Mouse (Mus musculus): ENCODE data around the gene Taf9. TPM values are rescaled to one million over a fixed set of nuclear protein-coding genes. Genes with fewer than 3 reads are reported as not detected.

The Taf9 gene
- polyA plus RNA-seq, 1 experiment from 2014 or later, result 30.6 TPM

DNA sequence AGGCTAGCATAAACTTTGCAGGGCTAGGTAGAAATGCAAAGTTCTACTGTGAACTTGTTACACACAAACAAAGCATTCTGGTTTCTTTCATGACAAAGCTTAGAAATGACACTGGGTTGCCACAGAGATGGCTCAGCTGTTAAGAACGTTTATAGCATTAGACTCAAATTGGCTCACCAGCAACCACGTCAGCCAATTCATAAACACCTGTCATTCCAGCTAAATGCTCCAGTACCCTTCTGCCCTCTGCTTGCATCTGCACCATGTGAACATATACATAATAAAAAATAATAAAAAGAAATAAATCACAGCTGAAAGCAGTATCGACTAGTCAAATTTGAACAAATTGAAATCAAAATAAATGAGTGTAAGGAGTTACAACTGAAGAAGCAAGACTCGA is 29.1 kb upstream of the Taf9 start:
- H3K4me1 ChIP-seq, result no peaks in the 10 kb centered on the region
- no peaks in the 10 kb centered on the region for H3K9me3 ChIP-seq
- no peak overlapping the region for H3K27ac ChIP-seq
- no peak overlapping the region for H3K4me2 ChIP-seq
- H3K36me3 ChIP-seq (replicated peaks), result peaks cover 43% of the 10 kb centered on the region
- H3K4me3 ChIP-seq, result no peak overlapping the region
- 88% methylated on average over 4 of the region's 4 CpGs for WGBS
- H3K9ac ChIP-seq, result no peak overlapping the region
- no peak for ATAC-seq (replicated peaks)
- peaks cover 6% of the 10 kb centered on the region for H3K27me3 ChIP-seq (replicated peaks)

- H3K27me3 ChIP-seq (replicated peaks), result no peaks in the 10 kb centered on the region
- no peaks in the 10 kb centered on the region for H3K4me1 ChIP-seq
- no peak overlapping the region for H3K27ac ChIP-seq
- no peak overlapping the region for H3K9ac ChIP-seq
- H3K9me3 ChIP-seq, result no peaks in the 10 kb centered on the region
- H3K36me3 ChIP-seq (replicated peaks), result peaks cover 50% of the 10 kb centered on the region
- no peak overlapping the region for H3K4me3 ChIP-seq
- H3K4me2 ChIP-seq, result no peak overlapping the region
- no peak for ATAC-seq (replicated peaks)
- 97% methylated on average over 3 of the region's 3 CpGs for WGBS
These were observed 17.2 kb upstream of the Taf9 start for GRCm38 (mm10) chr13:100634106-100634691.

DNA sequence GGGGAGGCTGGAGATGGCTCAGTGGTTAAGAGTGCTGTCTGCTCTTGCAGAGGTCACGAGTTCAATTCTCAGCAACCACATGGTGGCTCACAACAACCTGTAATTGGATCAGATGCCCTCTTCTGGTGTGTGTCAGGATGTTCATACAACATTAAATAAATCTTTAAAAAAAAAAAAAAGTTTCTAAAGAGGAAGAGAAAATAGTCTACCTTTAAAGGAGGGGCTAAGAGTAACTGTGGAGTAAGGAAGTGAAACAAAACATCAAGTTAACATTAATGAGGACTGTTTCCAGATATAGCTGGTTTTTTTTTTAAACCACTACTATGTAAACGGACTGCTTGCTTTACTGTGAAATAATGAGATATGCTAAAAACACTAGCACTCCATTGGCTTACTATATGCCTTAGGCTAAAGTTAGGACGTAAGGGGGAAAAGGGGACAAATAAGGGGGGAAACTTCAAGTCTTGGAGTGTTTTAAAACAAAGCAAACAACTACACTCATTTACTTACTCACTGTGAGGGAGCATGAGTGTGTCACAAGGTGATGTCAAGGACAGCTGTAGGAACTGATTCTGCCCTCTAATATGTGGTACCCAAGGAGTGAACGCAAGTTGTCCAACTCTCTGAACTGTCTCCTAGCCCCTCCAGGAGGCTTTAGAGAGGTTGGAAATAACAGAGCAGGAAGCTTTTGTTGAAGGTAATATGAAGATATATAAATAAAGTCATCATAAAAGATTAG is 8.7 kb upstream of the Taf9 start:
- no peak overlapping the region for H3K4me2 ChIP-seq
- no peak overlapping the region for H3K27ac ChIP-seq
- H3K4me3 ChIP-seq, result no peak overlapping the region
- no peaks in the 10 kb centered on the region for H3K27me3 ChIP-seq (replicated peaks)
- no peak for ATAC-seq (replicated peaks)
- no peaks in the 10 kb centered on the region for H3K9me3 ChIP-seq
- 95% methylated on average over 4 of the region's 4 CpGs for WGBS
- no peak overlapping the region for H3K9ac ChIP-seq
- H3K4me1 ChIP-seq, result no peaks in the 10 kb centered on the region
- H3K36me3 ChIP-seq (replicated peaks), result peaks cover 49% of the 10 kb centered on the region

- Histone ChIP-seq H3K36me3 (replicated peaks) (peaks cover 25% of the 10 kb centered on the region; the same call in 1 of the 2 replicates), H3K9me3 (no peaks in the 10 kb centered on the region)
These were observed 3.2 kb upstream of the Taf9 start for GRCm38 (mm10) chr13:100648223-100648622.

GRCm38 (mm10) chr13:100650550-100651438 is 585 bp upstream of the Taf9 start, which contains the start of the genes Ak6 and Rad17:
Gene Ak6 (plus strand): TSS chr13:100650979.
Gene Rad17 (minus strand): TSS chr13:100651051.
- Histone ChIP-seq H3K4me2 (peak within 1 kb of the TSS; percentile 73), H3K36me3 (replicated peaks) (peaks cover 4% of the 10 kb centered on the region; the same call in 1 of the 2 replicates), H3K9me3 (no peaks in the 10 kb centered on the region), H3K27ac (peak within 1 kb of the TSS; percentile 98), H3K4me3 (peak within 1 kb of the TSS; percentile 60), H3K4me1 (peaks cover 15% of the 10 kb centered on the region), H3K27me3 (replicated peaks) (no peaks in the 10 kb centered on the region), H3K9ac (peak within 1 kb of the TSS; percentile 81)
- ATAC-seq (replicated peaks), result peak; percentile 98
- WGBS, result under 1% methylated on average over 71 of the region's 73 CpGs

More at GRCm38 (mm10) chr13:100648223-100648622, 3.2 kb upstream of the Taf9 start:
- Histone ChIP-seq H3K4me3 (no peak overlapping the region), H3K27me3 (replicated peaks) (no peaks in the 10 kb centered on the region), H3K27ac (no peak overlapping the region), H3K9ac (no peak overlapping the region), H3K4me2 (no peak overlapping the region), H3K4me1 (peaks cover 10% of the 10 kb centered on the region)
- no peak for ATAC-seq (replicated peaks)
- 95% methylated on average over 8 of the region's 8 CpGs for WGBS

DNA sequence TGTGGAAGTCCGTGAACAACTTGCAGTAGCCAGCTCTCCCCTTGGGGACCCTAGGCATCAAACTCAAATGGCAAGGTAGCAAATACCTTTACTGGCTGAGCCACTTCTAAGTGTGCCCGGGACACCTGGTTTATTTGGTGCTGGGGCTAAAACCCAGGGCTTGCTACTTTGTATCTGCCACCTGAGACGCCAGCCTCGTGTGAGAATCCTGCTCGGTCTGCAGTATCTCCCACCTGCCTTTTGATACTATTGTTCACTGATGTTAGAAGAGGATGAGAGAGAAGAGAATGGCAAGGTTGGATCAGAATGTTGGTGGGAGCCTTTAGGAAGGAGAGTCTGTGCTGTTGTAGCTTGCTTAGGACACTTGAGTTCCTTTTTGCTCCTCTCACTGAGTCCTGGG is 6.7 kb downstream of the Taf9 start:
- Histone ChIP-seq H3K27me3 (replicated peaks) (no peaks in the 10 kb centered on the region), H3K4me1 (peaks cover 6% of the 10 kb centered on the region; the same call in 1 of the 2 replicates), H3K4me3 (no peak overlapping the region), H3K4me2 (no peak overlapping the region), H3K9me3 (no peaks in the 10 kb centered on the region), H3K36me3 (replicated peaks) (no peaks in the 10 kb centered on the region), H3K9ac (no peak overlapping the region), H3K27ac (no peak overlapping the region)
- WGBS, result 90% methylated on average over 5 of the region's 5 CpGs
- ATAC-seq (replicated peaks), result no peak

- no peak overlapping the region for H3K9ac ChIP-seq
- no peak overlapping the region for H3K4me3 ChIP-seq
- no peak overlapping the region for H3K27ac ChIP-seq
- no peak overlapping the region for H3K4me2 ChIP-seq
- 0 out of 2 replicates have a peak, but pooled peaks cover 2% of the 10 kb centered on the region for H3K36me3 ChIP-seq (replicated peaks)
- H3K4me1 ChIP-seq, result no peaks in the 10 kb centered on the region
- H3K27me3 ChIP-seq (replicated peaks), result no peaks in the 10 kb centered on the region
- 54% methylated on average over 4 of the region's 4 CpGs for WGBS
- no peaks in the 10 kb centered on the region for H3K9me3 ChIP-seq
- ATAC-seq (replicated peaks), result peak; percentile 65
These were observed 8.6 kb downstream of the Taf9 start for GRCm38 (mm10) chr13:100659864-100660456.

GRCm38 (mm10) chr13:100669291-100670022 is 18.1 kb downstream of the Taf9 start, which contains the start of gene Ccdc125:
Gene Ccdc125 (plus strand): TSS chr13:100669717.
- H3K4me2 ChIP-seq, result peak within 1 kb of the TSS; percentile 93
- peak within 1 kb of the TSS; percentile 48 for H3K9ac ChIP-seq
- H3K9me3 ChIP-seq, result no peaks in the 10 kb centered on the region
- H3K36me3 ChIP-seq (replicated peaks), result peaks cover 4% of the 10 kb centered on the region
- no peaks in the 10 kb centered on the region for H3K27me3 ChIP-seq (replicated peaks)
- WGBS, result 1% methylated on average over 44 of the region's 44 CpGs
- no peak within 1 kb of the TSS for H3K27ac ChIP-seq
- H3K4me1 ChIP-seq, result peaks cover 3% of the 10 kb centered on the region; the same call in 1 of the 2 replicates
- peak within 1 kb of the TSS; percentile 47 for H3K4me3 ChIP-seq
- peak; percentile 71 for ATAC-seq (replicated peaks)

- Histone ChIP-seq H3K27ac (no peak overlapping the region), H3K4me2 (peak overlapping the region; percentile 93), H3K36me3 (replicated peaks) (peaks cover 4% of the 10 kb centered on the region), H3K9ac (no peak overlapping the region), H3K4me3 (peak overlapping the region; percentile 47), H3K9me3 (no peaks in the 10 kb centered on the region), H3K27me3 (replicated peaks) (no peaks in the 10 kb centered on the region), H3K4me1 (peaks cover 3% of the 10 kb centered on the region; the same call in 1 of the 2 replicates)
- ATAC-seq (replicated peaks), result no peak
- 66% methylated on average over 9 of the region's 9 CpGs for WGBS
These were observed 18.9 kb downstream of the Taf9 start for GRCm38 (mm10) chr13:100670181-100670741.

- Histone ChIP-seq H3K4me3 (no peak overlapping the region), H3K9me3 (no peaks in the 10 kb centered on the region), H3K4me1 (no peaks in the 10 kb centered on the region), H3K27me3 (replicated peaks) (no peaks in the 10 kb centered on the region), H3K4me2 (no peak overlapping the region), H3K9ac (no peak overlapping the region), H3K36me3 (replicated peaks) (no peaks in the 10 kb centered on the region), H3K27ac (no peak overlapping the region)
- WGBS, result 92% methylated on average over 15 of the region's 15 CpGs
- no peak for ATAC-seq (replicated peaks)
These were observed 24.7 kb downstream of the Taf9 start for GRCm38 (mm10) chr13:100675936-100676635.

All from midbrain, embryonic 15.5 days (tissue).